Mouse (Mus musculus) left cerebral cortex, postnatal 4 days (tissue): ENCODE measurements around the gene Ccr7. TPM values are rescaled to one million over a fixed set of nuclear protein-coding genes. Genes with fewer than 3 reads are reported as not detected.

Experiments used
- DNase-seq: peaks from one replicate; pipeline ENCODE4 v3.0.0-alpha.2; 2022
- intact Hi-C: fragments of 180-260 bp; cut with DNase I; formaldehyde crosslinking; loops from one replicate; pipeline ENCODE4 v1.15.1; 2025
- total RNA-seq, 2 experiments: library from RNA; stranded (reverse); gene quantifications; 2 replicates each; pipeline ENCODE4 v1.2.3; 2021

Ccr7 gene
- total RNA-seq, 2 experiments from 2014 or later, result not detected

DNA sequence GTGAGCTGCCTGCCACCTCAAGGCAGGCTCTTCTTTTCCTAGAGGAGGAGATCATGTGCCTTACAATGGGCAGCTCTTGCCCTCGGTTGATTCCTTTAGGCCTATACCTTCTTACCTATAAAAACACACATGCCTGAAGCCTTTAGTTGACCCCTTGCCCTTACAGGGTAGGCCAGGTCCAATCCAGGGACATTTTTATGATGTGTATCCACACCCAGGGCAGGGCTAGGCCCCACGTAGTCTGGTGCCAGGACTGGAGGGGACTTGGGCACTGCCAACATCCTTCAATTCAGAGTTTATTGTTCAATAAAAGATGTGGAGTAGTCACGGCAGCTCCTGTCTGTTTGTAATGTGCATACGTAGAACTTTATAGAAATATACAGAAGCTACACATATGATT lies 58.5 kb downstream of the Ccr7 start:
- intact Hi-C loops, result no loop called here
- no peak for DNase-seq

DNA sequence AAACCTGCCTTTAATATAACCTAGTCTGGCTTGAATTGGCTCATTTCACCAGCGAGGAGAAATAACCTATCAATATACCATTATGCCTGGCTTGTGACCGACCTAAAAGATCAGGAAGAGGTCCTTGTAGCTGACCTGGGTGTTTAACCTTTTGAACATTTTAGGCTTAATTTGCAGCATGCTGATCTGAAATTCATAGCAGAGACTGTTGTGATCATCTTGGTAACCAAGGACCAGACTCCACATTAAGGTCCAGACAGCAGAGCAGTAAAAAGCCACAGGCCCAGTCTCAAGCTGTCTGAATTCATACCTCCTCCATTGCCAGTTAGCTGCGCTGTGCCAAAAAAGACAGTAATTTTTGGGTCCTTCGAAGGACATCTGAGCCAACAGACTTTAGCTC lies 59.1 kb downstream of the Ccr7 start:
- intact Hi-C loops, result no loop called here
- DNase-seq, result no peak

DNA sequence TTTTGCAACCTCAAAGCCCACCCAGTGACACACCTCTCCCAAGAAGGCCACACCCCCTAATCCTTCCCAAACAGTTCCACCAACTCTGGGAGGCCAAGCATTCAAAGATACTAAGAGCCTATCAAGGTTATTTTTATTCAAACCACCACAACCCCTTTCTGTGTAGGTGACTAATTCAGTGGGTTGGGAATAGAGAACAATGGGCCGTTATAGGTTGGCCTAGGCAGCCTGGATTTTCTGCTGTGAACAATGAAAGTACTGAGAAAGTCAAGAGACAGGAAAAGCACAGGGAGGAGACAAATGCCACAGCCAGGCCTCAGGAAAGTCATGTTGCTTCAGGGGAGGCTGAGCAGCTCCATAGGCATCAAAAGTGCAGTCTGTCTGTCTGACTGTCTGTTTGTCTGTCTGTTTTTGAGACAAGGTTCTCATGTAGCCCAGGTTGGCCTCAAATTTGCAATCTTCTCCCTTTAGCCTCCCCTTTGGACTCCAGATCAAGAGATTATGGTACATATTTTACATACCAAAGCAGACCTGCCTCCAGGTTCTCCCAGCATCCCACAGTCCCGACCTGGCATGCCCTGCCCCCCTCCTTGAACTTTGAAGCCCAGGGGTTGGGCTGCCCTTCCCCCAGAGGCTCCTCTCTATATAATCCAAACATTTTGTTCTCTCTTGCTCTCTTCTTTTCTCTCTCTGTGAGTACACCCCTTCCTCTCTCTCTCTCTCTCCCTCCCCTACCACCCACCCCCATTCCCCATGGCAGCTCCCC lies 59.8 kb downstream of the Ccr7 start:
- intact Hi-C loops, result no loop called here
- no peak for DNase-seq

Other genes with a start within 250 kb of the Ccr7 start
- 1 to 10 TPM; 1.4 to 1.8 TPM for gene Cdc6, start 247.3 kb downstream of the Ccr7 start, total RNA-seq
- 10 to 100 TPM; 20.3 to 21.5 TPM for gene Rara, start 227.3 kb downstream of the Ccr7 start, total RNA-seq
- 1 to 10 TPM; 2.2 to 3.4 TPM for gene Gjd3, start 172.1 kb downstream of the Ccr7 start, total RNA-seq
- 10 to 100 TPM; 28.2 to 28.4 TPM for gene Top2a, start 130.9 kb downstream of the Ccr7 start, total RNA-seq
- 10 to 100 TPM; 66.1 to 80.1 TPM for gene Igfbp4, start 113.8 kb downstream of the Ccr7 start, total RNA-seq
- gene Tns4, start 65.8 kb downstream of the Ccr7 start, total RNA-seq, result not detected
- gene Smarce1, start 75.9 kb upstream of the Ccr7 start, total RNA-seq, result 100 to 1,000 TPM; 136 to 140 TPM
- gene Krt222, start 89.0 kb upstream of the Ccr7 start, total RNA-seq, result 10 to 100 TPM in 1 of 2 experiments, 1 to 10 TPM in 1; 9.2 to 10.8 TPM
- not detected for gene Krt24, start 130.2 kb upstream of the Ccr7 start, total RNA-seq
- gene Krt25, start 167.9 kb upstream of the Ccr7 start, total RNA-seq, result not detected
- gene Krt26, start 182.9 kb upstream of the Ccr7 start, total RNA-seq, result not detected
- gene Krt27, start 196.0 kb upstream of the Ccr7 start, total RNA-seq, result not detected
- not detected for gene Krt28, start 219.8 kb upstream of the Ccr7 start, total RNA-seq
- 10 to 100 TPM in 1 of 2 experiments, 1 to 10 TPM in 1; 9.5 to 12.3 TPM for gene Krt10, start 234.3 kb upstream of the Ccr7 start, total RNA-seq